Mouse (Mus musculus) spleen, adult 2 months (tissue): Measurements from ENCODE around the gene Adar.

Source experiments
- CTCF ChIP-seq: fragments of 200-500 bp; IDR thresholded peaks from 2 replicates; pipeline ENCODE4 v1.5.1; 2011; ENCODE audit warnings: mild to moderate bottlenecking, inconsistent platforms; ENCODE audit not compliant: insufficient read depth, insufficient read length, insufficient replicate concordance; ENCODE audit errors: extremely low read depth
- POLR2A ChIP-seq: fragments of 200-500 bp; IDR thresholded peaks from 2 replicates; pipeline ENCODE4 v1.6.1; 2011; ENCODE audit warnings: low read depth, low read length, inconsistent platforms

DNA sequence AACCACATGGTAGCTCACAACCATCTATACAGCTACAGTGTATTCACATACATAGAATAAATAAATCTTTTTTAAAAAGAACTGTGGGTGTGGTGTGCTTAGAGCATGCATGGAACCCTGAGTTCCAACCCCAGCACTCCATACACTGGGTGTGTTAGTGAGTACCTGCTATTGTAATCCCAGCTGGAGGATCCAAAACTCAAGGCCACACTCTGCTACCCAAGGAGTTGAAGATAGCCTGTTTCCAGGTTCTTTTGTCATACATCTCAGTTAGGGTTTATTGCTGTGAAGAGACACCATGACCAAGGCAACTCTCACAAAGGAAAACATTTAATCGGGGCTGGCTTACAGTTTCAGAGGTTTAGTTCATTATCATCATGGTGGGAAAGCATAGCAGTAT lies 15.9 kb upstream of the Adar start:
- TF ChIP-seq CTCF (no peak), POLR2A (no peak)
